Mouse (Mus musculus) T-helper 2 cell (primary cell): ENCODE measurements around the gene H2-Q4.
"Not testable (repeated sequence)": the region's sequence is repeated elsewhere in the genome, so short reads cannot be mapped to it uniquely, and the experiment has no call there.

ENCODE experiments used
- in situ Hi-C: fragments of 300-600 bp; cut with MboI, MseI; formaldehyde crosslinking; loops from one replicate; pipeline ENCODE4 v1.15.1; 2025; ENCODE audit warnings: high pct_unique_total_duplicates

The H2-Q4 gene

DNA sequence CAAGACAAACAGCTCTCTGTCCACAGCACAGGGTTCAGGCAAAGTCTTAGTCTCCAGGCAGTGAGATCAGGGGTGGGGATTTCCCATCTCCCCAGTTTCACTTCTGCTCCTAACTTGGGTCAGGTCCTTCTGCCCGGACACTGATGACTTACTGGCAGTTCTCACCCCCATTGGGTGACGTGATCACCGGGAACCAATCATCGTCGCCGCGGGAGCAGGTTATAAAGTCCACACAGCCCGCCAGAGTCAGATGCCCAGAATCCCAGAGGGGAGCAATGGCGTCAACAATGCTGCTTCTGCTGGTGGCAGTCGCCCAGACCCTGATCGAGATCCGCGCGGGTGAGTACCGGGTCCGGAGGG, at the start of gene H2-Q4:
H2-Q4 (plus strand) TSS at position 249 of the 360 bp plus-strand sequence.
- in situ Hi-C loops = loop anchor here (5.0 kb wide), 1 partner anchor 77 kb away; no protein-coding TSS in a partner anchor

DNA sequence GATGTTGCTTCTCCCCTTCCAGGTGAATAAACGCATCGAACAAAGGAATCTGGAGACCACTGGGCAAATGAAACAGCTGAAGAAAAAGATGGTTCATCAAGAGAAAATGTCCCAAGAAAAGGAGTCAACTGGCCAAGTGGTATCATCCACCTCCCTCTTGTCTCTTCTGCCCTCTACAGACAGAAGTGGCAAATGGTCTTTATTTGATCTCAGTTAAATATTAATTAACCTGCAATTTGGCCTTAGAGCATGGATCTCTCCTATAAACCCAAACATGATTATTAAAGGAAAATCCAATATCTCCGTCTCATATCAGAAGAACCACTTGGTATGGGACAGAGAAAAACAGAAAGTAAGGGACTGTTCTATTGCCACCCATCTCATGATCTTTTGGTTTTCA, 49.7 kb upstream of the H2-Q4 start:
- in situ Hi-C loops = loop anchor here (10.0 kb wide), 1 partner anchor 65 kb away; the partner anchor contains the start of gene H2-D1

DNA sequence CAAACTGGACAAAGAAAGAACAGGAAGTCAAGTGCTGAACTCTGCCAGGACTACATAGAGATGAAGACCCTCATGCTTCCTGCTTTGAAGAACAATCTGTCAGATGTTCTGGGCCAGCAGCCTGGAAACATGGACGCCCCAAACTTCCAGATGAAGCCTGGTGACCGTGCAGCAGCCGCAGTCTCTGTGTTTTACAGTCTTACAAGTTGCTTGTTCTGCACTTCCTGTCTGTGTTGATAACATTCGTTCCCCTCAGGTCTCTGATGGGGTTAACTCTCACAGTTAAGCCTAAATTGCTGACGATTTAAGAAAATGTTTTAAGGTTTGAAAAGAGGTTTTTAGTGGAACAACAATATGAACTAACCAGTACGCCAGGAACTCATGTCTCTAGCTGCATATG, 47.9 kb upstream of the H2-Q4 start:
- in situ Hi-C loops = not testable (repeated sequence)

DNA sequence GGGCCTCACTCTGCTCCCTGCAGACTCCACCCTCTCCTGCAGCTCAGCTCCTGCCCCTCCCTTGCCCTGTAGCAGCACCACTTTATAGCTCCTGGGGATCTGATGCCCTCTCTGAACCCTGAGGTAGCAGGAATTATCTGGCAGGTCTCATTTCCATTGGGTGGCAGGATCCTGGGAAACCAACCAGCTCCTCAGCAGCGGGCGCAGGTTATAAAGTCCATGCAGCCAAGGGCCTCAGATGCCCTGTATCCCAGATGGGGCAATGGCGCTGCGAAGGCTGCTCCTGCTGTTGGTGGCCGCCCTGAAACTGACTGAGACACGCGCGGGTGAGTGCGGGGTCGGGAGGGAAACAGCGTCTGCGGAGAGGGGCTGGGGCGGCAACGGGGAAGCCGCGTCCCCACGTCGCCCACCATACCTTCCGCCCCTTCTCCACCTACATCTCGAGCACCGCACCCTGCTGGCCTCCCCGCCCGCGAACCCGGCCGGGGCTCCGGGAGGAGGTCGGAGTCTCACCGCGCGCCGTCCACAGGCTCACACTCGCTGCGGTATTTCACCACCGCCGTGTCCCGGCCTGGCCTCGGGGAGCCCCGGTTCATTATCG, 37.2 kb upstream of the H2-Q4 start, which contains the start of gene H2-Q2:
H2-Q2 (plus strand) TSS at position 172 of the 601 bp plus-strand sequence.
- in situ Hi-C loops = no loop called here

DNA sequence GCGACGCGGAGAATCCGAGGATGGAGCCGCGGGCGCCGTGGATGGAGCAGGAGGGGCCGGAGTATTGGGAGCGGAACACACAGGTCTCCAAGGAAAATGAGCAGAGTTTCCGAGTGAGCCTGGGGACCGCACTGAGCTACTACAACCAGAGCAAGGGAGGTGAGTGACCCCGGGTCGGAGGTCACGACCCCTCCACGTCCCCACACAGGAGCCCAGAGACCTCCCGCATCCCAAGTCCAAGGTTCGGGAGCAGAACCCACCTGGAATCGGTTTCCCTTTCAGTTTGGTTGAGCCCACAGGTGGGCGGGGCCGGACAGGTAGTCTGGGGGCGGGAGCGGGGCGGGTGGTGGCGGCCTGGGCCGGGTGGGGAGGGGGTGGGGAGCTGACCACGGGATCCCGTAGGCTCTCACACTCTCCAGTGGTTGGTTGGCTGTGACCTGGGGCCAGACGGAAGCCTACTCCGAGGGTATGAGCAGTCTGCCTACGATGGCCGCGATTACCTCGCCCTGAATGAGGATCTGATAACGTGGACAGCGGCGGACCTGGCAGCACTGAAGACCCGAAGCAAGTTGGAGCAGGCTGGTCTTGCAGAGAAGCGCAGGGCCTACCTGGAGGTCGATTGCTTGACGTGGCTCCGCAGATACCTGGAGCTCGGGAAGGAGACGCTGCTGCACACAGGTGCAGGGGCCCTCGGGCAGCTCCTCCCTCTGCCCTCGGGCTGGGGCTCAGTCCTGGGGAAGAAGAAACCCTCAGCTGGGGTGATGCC, 36.5 kb upstream of the H2-Q4 start:
- in situ Hi-C loops = no loop called here

DNA sequence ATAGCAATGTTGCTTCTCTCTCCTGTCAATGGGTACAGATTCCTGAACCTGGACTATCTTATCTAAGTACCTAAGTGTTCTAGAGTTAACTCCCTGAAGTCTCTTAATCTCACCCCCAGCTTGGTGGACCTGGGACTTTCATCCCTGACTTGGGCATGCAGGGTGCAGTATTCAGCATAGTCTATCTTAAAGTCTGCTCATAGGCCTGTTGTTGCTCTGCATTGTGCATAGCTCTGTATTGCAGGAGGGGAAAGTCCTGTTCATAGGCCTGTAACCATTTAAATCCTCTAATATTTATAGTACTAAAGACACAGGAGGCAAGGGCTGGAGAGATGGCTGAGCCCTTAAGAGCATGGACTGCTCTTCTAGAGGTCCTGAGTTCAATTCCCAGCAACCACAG, 31.8 kb upstream of the H2-Q4 start:
- in situ Hi-C loops = not testable (repeated sequence)

DNA sequence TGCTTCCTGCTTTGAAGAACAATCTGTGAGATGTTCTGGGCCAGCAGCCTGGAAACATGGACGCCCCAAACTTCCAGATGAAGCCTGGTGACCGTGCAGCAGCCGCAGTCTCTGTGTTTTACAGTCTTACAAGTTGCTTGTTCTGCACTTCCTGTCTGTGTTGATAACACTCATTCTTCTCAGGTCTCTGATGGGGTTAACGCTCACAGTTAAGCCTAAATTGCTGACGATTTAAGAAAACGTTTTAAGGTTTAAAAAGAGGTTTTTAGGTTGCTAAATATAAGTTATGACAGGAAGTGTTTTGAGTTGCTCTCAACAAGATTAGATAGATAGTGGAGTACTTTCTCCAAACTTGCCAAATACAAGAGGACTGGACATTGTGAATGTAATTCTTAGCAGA, 26.1 kb upstream of the H2-Q4 start:
- in situ Hi-C loops = not testable (repeated sequence)

DNA sequence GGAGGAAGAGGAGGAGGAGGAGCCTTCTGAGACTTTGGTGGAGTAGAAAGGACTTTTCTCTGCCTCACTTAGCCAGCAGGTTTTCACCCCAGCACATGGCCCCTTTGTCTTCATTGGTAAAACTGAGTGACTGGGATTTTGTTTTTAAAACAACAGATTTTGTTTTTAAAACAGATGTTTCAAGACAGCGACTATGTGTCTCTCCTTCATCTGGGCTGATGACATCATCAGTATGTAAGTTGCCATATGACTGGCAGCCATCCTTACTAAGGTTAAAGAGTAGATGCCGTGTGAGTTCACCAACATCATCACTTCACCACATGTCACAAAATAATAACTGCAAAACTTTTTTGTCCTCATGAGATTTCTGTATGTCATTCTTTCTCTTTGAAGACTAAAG, 25.3 kb upstream of the H2-Q4 start:
- in situ Hi-C loops = no loop called here

DNA sequence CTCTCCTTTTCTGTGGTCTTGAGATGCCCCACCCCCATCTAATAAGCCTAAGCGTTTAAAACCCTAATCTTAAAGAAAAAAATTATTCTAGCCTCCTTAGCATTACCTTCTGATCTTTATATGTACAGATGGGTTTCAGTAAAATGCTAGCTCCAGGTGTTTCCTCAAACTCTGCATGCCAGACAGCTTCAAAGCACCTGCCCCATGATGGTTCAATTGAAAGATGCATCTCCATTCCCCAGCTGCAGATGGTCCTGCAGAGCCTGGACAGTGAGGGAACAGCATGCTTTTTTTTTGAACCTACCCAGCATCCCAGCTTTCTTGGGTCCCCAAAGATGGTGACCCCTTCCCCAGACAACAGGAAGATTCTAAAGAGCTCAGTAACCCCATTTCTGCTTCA, 22.3 kb upstream of the H2-Q4 start:
- in situ Hi-C loops = no loop called here

DNA sequence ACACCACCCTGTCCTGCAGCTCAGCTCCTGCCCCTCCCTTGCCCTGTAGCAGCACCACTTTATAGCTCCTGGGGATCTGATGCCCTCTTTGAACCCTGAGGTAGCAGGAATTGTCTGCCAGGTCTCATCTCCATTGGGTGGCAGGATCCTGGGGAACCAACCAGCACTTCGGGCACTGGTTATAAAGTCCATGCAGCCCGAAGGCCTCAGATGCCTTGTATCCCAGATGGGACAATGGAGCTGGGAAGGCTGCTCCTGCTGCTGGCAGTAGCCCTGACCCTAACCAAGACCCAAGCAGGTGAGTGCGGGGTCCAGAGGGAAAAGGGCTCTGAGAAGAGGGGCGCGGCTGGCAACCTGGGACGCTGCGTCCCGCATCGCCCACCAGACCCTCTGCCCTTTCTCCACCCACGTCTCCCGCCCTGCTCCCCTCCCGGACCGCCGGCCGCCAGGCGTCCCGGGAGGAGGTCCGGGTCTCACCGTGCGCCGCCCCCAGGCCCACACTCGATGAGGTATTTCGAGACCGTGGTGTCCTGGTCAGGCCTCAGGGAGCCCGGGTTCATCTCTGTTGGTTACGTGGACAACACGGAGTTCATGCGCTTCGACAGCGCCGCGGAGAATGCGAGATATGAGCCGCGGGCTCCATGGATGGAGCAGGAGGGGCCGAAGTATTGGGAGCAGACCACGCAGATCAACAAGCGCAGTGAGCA, 20.5 kb upstream of the H2-Q4 start:
- in situ Hi-C loops = no loop called here

DNA sequence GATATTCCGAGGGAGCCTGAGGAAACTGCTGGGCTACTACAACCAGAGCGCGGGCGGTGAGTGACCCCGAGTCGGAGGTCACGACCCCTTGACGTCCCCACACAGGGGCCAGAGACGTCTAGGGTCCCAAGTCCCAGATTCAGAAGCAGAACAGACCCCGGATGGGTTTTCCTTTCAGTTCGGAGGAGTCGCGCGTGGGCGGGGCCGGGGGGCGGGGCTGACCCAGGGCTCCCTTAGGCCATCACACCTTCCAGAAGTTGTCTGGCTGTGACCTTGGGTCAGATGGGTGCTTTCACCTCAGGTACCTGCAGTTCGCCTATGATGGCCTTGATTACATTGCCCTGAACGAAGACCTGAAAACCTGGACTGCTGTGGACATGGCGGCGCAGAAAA, 20.0 kb upstream of the H2-Q4 start:
- in situ Hi-C loops = no loop called here

DNA sequence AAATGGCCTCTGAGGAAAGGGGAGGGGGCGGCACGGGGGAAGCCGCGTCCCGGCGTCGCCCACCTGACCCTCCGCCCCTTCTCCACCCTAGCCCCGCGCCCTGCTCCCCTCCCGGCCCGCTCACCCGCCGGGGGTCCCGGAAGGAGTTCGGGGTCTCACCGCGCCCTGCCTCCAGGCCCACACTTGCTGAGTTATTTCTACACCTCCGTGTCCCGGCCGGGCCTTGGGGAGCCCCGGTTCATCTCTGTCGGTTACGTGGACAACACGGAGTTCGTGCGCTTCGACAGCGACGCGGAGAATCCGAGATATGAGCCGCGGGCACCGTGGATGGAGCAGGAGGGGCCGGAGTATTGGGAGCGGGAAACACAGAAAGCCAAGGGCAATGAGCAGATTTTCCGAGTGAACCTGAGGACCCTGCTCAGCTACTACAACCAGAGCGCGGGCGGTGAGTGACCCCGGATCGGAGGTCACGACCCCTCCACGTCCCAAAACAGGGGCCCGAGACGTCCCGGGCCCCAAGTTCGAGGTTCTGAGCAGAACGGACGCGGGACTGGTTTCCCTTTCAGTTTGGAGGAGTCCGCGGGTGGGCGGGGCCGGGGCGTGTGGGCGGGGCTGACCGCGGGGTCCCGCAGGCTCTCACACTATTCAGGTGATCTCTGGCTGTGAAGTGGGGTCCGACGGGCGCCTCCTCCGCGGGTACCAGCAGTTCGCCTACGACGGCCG, 473 bp downstream of the H2-Q4 start:
- in situ Hi-C loops = loop anchor here (5.0 kb wide), 1 partner anchor 78 kb away; no protein-coding TSS in a partner anchor

DNA sequence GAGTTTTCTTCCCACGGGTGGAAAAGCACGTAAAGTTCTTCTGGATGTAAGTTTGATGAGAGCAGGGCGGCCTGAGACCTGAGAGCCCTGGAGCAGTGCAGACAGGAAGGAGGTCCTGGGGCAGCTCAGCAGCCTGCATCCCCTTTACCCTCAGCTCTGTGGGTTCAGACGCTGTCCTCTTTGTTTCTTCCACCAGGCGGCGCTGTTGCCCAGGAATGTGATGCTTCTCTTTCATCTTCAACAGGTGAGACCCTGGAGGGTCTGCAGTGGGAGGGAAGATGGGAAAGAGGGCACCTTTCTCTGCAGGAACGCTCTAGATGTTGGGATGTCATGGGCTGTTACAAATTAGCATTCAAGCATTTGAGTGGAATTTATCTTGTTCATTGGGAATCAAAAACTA, 10.4 kb downstream of the H2-Q4 start:
- in situ Hi-C loops = not testable (repeated sequence)

DNA sequence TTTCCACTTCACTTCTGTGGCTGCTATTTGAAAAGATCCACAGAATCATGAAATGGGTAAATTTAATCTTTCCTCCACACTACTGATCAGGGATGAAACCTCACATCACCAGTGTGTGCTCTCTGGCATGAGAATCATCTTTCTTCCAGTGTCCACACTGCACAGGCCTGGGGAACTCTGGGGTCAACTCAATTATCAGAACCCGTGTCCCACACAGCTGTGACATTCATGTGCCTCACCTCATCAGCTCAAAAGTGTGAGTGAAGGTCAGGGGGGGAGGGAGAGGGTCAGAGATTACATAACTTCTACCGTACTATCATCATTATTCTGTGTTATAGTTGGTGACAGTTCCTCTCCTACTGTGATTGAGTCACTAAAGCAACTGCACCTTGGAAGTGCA, 13.3 kb downstream of the H2-Q4 start:
- in situ Hi-C loops = not testable (repeated sequence)

DNA sequence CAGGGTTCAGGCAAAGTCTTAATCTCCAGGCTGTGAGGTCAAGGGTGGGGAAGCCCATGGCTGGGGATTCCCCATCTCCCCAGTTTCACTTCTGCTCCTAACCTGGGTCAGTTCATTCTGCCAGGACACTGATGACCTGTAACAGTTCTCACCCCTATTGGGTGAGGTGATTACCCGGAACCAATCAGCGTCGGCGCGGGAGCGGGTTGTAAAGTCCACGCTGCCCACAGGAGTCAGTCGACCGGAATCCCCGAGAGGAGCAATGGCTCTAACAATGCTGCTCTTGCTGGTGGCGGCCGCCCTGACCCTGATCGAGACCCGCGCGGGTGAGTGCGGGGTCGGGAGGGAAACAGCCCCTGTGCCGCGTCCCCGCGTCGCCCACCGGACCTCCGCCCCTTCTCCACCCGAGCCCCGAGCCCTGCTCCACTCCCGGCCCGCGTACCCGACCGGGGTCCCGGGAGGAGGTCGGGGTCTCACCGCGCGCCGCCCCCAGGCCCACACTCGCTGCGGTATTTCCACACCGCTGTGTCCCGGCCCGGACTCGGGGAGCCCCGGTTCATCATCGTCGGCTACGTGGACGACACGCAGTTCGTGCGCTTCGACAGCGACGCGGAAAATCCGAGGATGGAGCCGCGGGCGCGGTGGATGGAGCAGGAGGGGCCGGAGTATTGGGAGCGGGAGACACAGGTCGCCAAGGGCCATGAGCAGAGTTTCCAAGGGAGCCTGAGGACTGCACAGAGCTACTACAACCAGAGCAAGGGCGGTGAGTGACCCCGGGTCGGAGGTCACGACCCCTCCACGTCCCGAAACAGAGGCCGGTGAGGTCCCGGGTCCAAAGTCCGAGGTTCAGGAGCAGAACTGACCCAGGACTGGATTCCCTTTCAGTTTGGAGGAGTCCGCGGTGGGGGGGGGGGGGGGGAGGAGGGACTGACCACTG, 14.7 kb downstream of the H2-Q4 start:
- in situ Hi-C loops = not testable (repeated sequence)

DNA sequence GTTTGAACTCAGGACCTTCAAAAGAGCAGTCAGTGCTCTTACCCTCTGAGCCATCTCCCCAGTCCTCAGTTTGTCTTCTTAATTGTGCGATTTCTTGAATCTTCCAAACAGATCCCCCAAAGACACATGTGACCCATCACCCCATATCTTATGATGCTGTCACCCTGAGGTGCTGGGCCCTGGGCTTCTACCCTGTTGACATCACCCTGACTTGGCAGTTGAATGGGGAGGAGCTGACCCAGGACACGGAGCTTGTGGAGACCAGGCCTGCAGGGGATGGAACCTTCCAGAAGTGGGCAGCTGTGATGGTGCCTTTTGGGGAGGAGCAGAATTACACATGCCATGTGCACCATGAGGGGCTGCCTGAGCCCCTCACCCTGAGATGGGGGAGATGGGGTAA, 17.5 kb downstream of the H2-Q4 start:
- in situ Hi-C loops = loop anchor here (5.0 kb wide), 1 partner anchor 45 kb away; no protein-coding TSS in a partner anchor

DNA sequence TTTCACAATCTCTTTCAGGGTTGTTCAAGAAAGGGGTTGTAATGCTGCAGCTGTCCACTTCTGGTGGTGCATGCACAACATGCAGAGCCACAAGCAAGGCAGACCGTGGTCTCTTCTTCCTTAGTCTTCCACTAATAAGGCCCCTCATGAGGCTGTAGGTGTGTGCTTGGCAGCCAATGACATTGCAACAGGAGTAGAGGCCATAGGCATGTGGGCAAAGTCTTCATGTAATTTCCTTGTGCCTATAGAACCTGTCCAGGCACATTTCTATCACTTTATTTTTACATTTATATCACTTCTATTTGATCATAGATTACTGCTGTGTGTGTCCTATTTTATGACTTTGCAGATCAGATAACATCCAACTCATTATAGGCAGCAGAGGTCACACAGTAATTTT, 33.6 kb downstream of the H2-Q4 start:
- in situ Hi-C loops = not testable (repeated sequence)

DNA sequence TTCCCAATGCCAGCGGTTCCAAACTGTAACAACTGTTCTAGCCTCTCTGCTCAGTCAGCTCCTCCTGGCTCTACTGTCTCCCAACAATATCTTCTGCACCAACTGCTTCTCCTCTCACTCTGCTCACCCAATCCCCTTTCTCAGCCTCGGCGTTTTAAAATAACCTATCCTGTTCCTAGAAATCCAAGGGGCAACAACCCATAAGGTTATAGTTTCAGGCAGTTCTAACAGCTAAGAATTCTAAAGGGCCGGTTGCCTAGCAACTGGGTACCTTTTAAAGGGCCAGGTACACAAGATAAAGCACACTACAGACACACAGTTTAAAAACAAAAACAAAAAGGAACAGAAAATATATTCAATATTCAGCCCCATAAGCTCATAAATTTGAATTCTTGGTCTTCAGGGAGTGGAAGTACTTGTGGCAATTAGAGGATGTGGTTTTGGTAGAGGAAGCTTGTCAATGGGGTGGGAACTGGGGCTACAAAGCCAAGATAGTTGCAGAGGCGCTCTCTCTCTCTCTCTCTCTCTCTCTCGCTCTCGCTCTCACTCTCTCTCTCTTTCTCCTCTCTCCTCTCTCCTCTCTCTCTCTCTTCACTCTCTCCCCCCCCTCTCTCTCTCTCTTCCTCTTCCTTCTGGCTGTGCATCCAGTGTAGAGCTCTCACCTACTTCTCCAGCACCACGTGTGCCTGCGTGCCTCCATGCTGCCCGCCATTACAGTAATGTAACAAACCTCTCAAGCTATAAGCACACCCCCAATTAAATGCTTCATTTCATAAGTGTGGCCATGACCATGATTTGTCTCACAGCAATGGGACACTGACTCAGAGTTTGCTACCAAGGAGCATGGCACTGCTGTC, 36.1 kb downstream of the H2-Q4 start:
- in situ Hi-C loops = not testable (repeated sequence)

DNA sequence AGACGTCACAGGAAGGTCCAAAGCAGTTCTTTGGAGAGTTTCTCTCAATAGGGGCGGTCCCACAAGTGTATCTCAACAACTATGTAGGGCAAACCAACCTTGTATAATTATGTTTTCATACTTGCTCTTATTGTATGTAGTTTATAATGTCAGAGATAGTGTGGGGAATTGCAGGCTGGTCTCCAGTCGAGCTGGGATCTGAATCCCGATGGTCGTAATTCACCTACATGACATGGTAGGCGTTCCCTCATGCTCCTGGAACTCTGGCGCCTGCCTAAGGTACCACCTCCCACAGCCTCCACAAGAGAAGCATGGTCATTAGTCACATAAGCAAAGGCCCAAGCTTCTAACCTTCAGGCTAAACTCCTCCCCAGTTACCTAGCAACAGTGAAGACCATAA, 39.4 kb downstream of the H2-Q4 start:
- in situ Hi-C loops = no loop called here

DNA sequence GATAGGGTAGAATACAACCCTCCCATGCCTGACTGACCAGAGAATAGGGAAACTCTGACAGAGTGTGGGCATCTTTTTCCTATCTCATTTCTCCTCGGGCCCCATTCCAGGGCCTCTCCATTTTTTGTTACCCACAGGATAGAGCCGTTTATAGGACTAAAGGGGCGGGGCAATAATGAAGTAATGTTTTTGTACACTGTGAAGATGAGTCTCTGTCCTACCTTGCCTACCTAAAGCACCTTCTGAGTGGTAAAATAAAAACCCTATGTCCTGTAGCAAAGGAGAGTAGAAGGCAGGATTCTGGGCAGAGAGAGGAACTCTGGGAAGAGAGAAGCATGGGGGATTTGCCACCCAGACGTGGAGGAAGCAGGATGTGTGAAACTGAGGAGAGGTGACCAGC, 40.1 kb downstream of the H2-Q4 start:
- in situ Hi-C loops = not testable (repeated sequence)
